Mouse (Mus musculus) lung, adult 2 months (tissue): ENCODE results near the gene Shisal1.

Experiments
- CTCF ChIP-seq: fragments of 200-500 bp; IDR thresholded peaks from 2 replicates; pipeline ENCODE4 v1.5.1; 2011; ENCODE audit warnings: mild to moderate bottlenecking, low read length, control low read depth; ENCODE audit not compliant: insufficient read depth
- POLR2A ChIP-seq: fragments of 200-500 bp; IDR thresholded peaks from 2 replicates; pipeline ENCODE4 v1.6.1; 2011; ENCODE audit warnings: low read depth, mild to moderate bottlenecking, control low read depth, low read length, borderline replicate concordance; ENCODE audit errors: extremely low read depth

- TF ChIP-seq CTCF (no peak), POLR2A (no peak)
These were observed 833 bp downstream of the Shisal1 start for GRCm38 (mm10) chr15:84445812-84446716.
